Mouse (Mus musculus) adrenal gland, adult 2 months (tissue): ENCODE measurements at regions not wholly inside any gene's neighbourhood (a gene's known extent, or its start where the extent isn't known, plus 50 kb on each side); places are given as distances from the start of the nearest gene placed in this dataset.
A peak's percentile ranks its signal among the peaks of the same experiment; 100 is the strongest.
"Not testable (repeated sequence)": the region's sequence is repeated elsewhere in the genome, so short reads cannot be mapped to it uniquely, and the experiment has no call there.

Source experiments
- DNase-seq: peaks from one replicate; pipeline ENCODE4 v3.0.0; 2021

DNA sequence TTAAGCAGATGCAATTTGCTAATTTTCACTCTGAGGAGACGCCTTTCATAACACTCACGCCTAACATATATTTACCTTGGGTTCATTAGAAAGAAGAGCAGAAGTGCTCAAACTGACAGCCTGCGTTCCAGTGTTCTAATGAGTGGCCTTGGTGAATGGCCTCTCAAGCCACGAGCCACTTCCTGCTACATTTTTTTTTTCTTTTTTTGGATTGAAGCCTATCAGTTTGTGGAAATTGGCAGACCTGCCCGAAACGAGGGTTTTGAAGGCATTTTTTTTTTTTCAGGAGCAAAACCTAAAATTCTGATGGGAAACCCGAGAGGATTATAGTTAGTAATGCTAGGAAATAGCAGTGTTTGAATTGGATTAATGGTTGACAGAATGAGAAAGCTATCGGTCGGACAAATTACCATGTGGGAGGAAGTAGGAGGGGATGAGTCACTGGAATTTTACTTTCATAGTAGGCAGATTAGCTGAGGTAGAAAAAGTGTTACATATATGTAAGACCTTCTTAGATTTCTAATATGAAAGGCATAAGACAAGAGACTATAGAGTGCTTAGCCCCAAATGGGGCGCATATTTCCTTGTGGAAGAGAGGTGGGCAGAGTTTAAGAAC, 113.7 kb upstream of the Cwc22 start:
- peak; percentile 13 for DNase-seq

- DNase-seq: no peak
Measured at GRCm38 (mm10) chr2:78058988-78059387, 112.8 kb upstream of the Cwc22 start.

GRCm38 (mm10) chr2:78053910-78054309, 107.7 kb upstream of the Cwc22 start:
- DNase-seq: no peak

DNA sequence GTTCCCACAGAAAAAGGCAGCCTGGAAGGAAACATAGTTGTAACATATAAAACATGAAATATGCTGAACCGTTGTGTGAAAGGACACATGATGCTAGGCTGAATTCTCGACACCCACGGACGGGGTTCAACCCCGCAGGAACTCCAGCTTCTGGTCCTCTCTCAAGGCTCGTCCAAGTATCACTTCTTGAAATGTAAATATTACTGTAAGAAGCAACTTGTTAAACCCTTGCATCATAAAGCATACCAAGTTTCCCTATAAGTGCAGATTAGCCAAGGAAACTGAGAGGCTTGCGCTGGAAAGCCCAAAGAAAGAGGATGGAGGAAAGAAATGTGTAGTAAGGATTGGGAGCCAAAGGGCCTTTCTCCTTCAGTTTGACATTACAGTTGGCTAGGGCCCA, 104.4 kb upstream of the Cwc22 start:
- DNase-seq: no peak

DNA sequence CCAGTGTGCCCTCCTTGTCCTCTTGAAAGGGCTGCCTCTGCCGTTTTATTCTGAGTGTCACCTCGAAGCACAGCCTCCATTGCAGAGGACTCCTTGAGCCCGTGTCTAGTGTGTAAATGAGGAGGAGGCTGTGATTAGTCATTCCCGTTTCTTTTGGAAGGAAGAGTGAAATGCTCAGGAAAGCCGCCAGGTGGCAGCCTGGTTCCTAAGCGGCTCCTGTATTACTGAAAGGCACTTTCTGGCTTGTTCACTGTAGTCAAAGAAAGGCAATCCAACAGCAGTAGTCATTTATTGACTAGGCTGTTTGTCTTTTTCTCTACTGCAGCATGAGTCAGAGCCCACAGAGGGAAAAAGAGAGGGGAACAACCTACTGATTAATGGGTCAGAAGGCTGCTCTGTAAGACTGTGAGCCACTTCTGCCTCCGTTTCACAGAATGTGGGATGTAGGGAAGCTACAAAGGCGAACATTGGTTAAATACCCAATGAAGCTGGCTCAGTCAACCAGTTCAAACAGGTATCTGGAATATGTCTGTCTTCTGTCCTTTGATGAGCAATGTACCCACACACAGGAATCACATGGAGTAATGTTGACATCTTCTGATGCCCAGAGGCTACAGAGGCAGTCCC, 103.2 kb upstream of the Cwc22 start:
- peak; percentile 90 for DNase-seq

GRCm38 (mm10) chr2:78048706-78049055, 102.5 kb upstream of the Cwc22 start:
- peak; percentile 13 for DNase-seq

DNA sequence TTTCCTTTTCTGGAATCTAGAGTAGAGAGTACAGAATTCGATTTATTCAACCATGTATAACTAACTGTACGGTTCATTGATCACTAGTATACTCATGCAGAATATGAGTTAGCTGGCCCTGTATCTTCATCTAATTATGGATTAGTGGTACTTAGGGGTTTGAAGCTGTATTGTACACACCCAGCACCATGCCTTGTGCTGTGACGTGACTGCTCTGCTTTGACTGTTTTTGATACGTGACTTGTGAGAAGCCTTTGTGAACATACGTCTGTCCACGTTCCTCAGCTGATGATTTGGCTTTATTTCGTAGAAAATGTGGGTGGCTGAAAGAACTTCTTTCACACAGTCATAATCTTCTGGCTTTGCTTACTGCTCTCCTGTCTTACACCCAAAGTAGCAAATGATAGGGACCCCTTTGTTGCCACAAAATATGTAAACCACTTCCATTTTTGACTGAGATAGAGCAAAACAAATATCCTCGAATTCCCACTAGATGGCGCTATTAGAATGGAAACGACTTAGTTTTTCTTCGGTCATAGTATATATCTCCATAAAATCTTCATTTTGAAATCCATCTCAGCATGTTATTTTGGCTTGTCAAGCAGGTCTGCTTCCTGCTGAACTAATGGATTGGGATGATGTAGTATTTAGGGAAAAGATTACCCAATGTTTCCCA, 102.0 kb upstream of the Cwc22 start:
- no peak for DNase-seq

DNA sequence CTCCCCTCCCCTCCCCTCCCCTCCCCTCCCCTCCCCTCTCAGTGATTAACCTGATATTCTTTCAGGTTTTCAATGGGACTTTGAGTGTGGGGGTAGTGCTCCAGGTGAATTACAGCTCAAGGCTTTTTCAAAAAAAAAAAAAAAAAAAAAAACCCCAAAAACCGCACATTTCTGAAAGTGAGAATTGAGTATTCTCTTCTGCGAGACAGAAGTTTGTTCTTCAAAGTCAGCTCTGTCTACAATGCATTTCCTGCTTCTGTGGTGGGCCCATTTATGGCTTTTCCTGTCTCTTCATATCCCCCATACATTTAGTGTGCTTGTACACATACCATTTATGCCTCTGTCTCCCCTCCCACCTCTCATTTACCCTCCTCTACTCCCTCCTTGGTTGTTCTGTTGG, 81.1 kb upstream of the Cwc22 start:
- no peak for DNase-seq

DNA sequence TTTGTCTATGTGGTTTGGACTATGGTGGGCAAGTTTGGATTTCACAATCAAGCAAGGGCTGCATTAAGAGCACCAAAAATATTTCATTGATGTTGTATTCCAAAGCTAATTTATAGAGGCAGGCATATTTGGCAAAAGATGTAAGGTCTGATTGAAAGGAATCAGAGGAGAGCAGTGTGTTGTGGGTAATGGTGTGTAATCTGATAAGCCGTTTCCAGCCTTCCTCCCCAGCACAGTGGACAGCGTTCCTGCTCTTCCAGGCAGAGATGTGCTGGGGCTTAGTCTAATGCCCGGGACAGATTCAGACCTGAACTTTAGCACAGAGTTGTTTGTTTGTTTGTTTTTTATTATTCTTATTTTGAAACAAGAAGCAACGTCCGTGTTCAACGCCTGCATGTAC, 80.6 kb upstream of the Cwc22 start:
- DNase-seq: no peak

DNA sequence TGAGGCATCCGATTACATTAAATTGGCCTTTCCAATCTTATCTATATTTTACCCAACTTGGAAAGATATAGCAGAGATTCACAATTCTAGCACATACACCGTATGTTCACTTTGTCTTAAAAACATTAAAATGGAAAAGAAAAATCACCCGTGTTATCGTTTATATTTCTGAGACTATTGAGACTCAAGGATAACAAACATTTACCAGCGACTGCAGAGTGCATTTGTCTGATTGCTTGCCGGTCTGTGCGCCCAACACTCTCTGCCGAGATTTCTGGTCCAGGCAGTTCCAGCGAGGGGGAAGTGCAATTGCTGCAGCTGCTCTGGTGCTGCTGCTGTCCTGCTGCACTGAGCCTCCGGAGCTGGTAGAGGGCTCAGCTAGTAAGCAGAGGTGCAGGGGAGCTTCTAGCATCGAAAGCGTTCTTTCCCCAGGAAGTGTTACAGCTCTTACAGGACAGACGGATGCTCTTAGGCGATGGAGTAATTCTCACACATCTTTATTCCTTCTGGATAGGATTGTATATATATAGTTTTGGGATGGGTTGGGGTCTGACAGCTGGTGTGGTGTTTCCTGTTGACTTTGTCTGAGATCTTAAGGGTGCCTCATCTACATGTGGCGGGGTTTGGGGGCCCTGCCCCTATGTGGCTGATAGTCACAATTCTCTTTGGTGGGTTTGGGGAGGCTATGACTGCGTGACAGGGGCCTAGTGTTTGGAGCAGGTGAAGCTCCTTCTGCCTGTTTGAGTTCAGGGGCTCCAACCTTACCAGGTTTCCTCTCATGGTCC, 79.7 kb upstream of the Cwc22 start:
- DNase-seq: no peak

DNA sequence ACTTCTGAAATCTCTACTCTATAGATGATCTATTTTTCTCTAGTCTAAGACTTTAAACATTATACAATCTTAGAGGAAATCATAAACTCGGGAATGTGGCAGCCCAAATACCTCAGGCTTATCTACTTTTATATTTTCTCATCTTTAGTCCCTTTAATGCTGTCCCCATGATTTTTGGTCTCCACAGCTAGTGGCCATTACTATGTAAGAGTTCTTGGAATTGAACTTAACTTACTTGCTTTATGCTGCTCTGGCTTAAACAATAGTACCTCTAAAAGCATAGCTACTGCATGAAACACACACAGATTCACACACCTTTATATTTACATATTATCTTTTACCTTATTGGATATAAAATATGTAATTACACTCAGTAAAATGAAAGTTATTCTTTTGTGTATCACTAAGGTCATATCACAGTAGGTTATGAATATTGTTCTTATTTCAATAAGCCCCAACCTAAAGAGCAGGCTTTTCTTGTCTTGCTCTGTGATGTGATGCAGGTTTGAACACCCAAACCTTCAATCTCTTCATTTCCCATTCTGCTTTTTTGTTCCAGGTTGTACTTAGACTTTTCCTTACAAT, 78.9 kb upstream of the Cwc22 start:
- no peak for DNase-seq

GRCm38 (mm10) chr2:78023916-78024685, 77.9 kb upstream of the Cwc22 start:
- no peak for DNase-seq

DNA sequence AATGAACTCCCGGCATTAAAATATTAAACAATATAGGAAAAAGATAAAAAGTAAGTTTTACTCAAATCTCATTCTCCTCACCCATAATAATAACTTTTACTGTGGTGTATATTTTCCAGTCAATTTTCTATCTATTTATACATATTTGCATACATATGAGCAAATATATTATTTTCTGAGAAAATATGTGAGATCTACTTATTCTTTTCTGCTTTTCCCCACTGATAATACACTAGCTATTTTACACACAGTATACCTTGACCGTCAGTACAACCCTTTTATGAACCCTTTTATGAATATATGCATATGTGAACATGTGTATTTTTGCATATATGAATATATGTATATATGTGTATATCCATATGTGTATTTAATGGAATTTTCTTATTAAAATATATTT, 77.2 kb upstream of the Cwc22 start:
- DNase-seq: no peak

- no peak for DNase-seq
Measured at GRCm38 (mm10) chr2:78022756-78023155, 76.6 kb upstream of the Cwc22 start.

DNA sequence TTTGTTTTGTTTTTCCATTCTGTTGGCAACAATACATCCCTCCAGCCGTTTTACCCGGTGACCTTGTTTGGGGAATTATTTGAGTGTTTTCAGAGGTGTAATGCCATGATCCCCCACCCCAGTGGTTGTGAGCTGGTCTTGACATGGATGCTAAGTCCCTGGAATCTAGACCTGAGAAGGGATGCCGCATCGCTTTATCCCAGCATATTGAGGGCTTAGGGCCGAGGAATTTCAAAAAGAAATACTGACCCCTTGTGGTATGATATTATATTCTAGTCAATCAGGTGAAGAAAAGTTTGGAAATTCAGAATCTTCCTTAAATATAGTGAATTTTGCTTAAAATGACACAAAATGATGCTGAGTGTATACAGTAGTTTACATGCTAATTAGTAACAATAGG, 75.7 kb upstream of the Cwc22 start:
- DNase-seq: no peak

- no peak for DNase-seq
Measured at GRCm38 (mm10) chr2:78021356-78021900, 75.3 kb upstream of the Cwc22 start.

DNA sequence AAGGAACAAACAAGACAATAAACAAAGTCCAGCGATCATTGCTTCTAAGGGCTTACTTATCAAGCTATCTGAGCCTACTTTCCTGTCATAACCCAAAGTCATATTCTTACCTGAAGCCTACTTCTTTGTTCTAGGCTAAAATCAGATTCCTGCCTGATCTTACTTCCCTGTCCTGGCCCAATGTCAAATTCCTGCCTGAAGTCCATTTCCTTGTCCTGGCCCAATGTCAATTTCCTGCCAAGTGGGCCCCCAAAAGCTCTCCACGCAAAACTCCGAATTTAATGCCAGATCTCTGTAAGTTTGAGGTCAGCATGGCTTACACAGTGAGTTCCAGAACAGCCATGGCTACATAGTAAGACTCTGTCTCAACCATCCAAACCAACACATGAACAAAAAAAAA, 74.3 kb upstream of the Cwc22 start:
- no peak for DNase-seq

DNA sequence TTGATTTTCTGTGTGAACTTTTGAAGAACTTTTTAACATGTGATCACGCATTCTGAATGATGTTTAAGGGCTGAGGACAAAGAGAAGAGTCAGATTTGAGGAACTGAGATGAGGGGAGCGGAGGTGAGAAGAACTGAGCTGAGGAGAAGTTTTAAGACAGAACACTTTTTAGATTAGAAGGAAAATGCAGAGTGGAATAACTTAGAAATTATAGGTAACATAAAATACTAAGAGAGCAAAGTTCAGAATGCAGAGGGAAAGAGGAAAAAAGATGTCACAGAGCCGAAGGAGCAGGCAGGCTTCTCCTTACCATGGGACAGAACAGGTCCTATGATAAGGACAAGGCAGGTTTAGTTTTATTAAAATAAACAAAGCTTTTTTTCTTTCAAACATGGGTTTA, 73.7 kb upstream of the Cwc22 start:
- no peak for DNase-seq

DNA sequence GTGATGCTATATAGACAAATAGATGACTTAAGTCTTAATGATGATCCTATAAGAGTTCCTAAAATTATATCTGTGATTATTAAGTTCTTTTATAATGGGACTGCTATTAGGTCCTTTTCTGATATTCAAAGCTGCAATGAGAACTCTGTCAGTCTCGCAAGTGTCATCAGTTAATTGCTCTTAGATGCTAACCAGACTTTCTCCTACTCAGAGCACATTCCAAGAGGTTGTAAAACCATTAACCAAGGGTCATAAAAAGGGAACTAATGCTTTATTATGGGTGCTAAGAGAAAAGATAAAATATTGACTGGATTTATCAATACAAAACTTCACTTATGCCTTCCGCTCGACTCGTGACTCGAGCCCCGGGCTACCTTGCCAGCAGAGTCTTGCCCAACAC, 66.3 kb upstream of the Cwc22 start:
- DNase-seq: not testable (repeated sequence)

DNA sequence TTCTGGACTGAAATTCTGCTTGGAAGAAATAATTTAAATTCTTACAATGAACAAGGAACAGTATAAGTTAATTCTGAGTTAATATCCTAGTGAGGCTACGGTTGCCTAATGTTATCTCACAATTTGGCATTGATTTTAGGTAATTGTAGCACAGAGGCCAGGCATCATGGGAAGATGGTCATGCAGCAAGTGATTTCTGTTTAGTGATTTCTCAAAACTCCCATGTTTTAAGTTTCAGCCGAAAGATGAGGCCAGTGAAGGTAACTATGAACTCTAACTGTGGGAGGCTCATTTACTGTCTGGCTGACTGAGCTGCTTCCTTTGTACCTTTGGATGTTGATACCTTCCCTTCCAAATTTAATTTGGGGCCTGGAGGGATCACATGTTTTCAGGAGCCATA, 65.6 kb upstream of the Cwc22 start:
- no peak for DNase-seq

DNA sequence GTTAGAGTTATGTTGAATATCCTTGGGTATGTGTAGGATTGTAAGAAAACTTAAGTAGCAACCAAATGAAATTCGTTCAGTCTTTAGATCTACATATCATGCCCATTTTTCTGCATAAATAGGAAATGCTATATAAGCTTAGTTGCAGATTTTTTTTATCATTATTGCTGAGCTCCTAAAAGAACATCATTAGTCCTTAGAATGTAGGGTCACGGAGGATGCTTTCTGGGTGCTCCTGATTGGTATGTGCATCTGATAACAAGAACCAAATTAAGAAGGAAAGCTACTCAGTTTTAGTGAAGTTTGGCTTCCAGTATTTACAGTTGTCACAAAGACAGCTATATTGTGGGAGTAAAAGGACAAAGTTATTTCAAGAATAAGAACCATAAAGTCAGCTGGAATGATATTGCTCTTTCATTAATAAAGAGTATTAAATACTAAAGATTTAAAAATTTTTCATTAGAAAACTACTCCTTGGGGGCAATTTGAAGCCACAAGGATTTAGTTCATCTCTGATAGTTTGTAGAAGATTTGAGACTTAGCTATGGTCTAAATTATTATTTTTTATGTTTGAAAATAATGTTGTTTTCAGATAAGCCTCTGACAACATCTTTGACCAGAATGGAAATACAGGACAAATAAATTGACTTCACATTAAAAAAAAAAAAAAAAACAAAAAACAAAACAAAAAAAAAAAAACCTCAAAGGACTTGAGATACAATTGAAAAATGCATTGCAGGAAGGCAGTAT, 65.1 kb upstream of the Cwc22 start:
- DNase-seq: no peak
